Mouse (Mus musculus): Measurements from ENCODE around the gene Pde2a. TPM values are rescaled to one million over a fixed set of nuclear protein-coding genes. Genes with fewer than 3 reads are reported as not detected.
A peak's percentile ranks its signal among the peaks of the same experiment; 100 is the strongest.

The Pde2a gene
- total RNA-seq, 2 experiments from 2014 or later = 197 to 215 TPM

DNA sequence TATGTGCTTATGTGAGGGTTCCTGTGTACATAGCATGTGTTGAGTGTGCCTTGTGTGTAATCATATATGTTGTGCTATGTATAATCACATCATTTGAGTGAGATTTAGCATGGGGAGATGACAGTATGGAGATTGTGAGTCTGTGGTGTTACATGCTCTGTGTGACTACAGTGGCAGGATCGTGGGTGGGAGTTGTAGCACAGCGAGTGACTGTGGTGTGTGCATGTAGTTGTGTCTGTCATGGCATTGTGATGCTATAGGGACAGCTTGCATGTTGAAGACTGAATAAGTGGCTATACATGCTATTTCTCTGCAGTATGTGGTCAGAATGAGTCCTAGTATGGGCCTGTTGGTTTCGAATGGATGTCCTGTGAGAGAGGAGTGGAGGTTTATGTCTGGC, 31.2 kb downstream of the Pde2a start:
- no peak for DNase-seq (ENCODE audit: low spot score in 2 of 2)

DNA sequence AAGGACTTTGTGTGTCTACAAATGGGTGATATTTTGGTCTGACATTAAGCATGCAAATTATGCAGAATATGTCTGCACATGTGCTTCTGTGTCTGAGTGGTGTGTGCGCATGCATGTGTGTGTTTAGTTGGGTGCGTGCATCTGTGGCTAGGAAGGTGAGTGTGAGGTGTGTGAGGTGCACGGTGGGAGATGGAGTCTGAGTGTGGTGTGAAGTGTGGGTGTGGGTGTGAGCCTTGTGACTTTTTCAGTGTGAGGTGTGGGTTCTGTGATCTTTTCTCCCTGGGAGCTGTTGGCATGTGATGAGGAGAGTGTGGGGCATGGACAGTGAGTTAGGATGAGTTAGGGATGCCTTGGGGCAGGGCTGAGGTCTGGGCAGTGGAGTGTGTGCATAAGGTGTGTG, 31.8 kb downstream of the Pde2a start:
- no peak for DNase-seq (ENCODE audit: low spot score in 2 of 2)

DNA sequence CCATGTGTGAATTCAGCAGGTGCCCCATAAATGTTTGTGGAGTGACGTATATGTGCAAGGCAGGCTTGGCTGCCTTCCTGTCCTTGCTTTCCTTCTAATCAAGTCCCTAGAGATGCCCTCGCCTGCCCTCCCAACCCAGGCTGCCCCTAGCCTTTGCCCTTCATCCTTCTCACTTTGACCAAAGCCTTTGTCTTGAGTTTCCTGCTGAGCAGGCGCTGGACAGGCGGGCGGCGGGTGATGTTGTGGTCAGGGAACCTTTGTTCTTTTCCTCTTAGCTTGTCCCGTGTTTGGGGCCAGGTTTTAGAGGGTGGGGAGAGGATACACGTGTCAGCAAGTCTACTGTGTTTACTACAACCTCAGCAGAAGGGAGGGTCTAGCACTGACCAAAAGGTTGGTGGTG, 32.2 kb downstream of the Pde2a start:
- DNase-seq (ENCODE audit: low spot score in 2 of 2) = no peak

DNA sequence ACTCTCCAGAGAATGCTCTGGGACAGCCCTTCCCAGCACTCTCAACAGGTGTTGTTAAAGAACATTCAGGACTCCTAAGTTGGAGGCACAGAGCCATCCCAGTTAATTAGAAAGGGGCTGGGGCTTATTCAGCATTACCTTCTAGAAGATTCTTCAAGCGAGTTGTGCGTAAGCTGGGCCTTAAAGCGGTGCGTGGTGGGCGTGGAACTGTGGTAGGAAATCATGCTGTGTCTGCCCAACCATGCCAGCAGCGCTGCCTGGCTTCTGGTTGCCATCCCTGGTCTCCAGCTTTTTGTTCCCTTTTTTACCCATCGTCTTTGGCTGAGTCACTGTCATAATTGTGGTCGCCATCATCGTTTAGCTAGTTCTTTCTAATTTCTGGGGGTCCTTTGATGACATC, 33.0 kb downstream of the Pde2a start:
- no peak for DNase-seq (ENCODE audit: low spot score in 2 of 2)

DNA sequence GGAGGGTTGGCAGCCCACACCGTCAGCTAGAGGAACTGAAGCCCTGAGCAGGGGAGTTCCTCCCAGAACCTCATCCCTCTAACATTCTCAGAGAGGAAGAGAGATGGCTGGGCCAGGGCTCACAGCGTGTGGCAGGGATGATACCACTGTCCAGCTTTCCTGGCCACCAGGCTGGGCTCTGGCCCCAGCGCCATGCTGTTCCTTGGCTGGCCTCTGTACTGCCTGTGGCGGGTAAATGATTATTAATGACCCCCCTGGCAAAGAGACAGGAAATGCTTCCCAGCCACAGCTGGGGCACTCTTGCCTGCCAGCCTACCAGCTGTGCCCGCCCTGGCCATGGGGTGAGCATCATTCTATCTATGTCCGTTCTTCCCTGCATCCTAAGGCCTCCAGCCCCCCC, 33.6 kb downstream of the Pde2a start:
- DNase-seq (ENCODE audit: low spot score in 2 of 2) = peak in 1 of 2 experiments; percentile 23

DNA sequence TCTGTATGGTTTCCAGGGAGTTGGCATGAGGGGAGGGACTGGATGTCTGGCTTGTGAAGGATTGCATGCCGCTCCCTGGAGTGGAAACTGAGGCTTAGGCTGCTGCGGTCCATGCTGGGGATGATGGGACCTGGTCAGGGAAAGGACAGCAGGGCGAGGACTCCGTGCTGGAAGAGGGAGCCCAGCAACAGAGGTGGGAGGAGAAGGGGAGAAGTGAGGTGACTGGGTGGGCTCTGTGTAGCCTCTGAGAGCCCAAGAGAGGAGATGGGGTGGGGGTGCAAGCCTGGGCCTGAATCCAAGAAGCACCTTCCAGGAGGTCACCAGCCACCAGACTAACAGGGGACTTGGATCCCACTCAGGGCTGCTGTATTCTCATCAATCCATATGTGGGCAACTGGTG, 34.8 kb downstream of the Pde2a start:
- DNase-seq (ENCODE audit: low spot score in 2 of 2) = no peak

DNA sequence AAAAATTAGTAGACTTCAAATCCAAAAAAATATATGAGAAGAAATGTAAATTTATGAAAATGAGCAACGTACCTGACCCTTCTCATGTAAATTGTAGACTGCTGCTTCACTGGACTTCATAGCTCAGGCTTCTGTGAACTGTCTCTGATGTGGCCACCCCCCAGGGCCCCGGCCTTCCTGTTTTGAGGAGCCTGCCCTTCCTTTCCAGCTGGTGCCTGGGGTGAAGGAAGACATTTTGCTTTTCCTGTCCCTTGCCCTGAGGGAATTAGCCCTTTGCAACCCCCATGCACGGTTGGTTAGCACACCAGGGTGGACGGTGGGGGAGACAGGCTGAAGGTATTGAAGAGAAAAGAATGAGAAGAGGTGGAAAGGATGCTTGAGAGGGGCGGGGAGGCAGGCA, 35.3 kb downstream of the Pde2a start:
- no peak for DNase-seq (ENCODE audit: low spot score in 2 of 2)

DNA sequence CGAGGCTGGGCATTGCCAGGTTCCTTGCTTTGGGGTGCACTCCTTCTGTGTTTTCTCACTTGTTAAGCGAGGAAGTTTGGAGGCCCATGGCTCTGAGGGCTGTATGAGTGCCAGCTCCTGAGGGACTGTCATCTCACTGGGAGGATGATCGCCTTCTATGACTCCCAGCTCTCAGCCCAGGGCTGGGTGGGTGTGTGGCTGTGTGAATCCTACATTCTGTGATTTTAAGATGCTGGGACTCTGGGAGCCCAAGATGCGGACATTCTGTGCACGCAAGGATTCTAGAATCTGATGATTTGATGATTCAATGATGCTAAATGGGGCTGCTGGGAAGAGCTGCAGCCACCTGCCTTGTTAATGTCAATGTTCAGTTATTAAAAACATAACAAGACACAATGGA, 35.8 kb downstream of the Pde2a start:
- no peak for DNase-seq (ENCODE audit: low spot score in 2 of 2)

DNA sequence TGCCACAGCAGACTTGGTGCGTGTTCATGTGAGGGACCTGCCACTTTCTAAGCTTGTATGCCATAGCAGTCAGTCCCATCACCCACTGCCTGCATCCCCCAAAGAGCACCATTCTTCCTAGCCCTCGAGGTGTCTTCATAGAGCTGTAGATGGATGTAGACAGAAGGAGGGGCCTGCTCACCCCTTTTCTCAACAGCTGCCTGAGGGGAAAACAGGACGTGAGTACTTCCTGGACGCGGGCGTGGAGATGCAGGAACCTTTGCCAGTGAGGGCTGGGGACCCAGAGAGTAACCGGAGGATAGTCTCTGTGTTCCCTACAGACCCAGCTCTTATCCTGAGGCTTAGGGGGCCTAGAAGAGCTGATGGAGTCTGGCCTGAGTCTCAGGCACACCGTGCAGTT, 36.3 kb downstream of the Pde2a start:
- DNase-seq (ENCODE audit: low spot score in 2 of 2) = no peak

DNA sequence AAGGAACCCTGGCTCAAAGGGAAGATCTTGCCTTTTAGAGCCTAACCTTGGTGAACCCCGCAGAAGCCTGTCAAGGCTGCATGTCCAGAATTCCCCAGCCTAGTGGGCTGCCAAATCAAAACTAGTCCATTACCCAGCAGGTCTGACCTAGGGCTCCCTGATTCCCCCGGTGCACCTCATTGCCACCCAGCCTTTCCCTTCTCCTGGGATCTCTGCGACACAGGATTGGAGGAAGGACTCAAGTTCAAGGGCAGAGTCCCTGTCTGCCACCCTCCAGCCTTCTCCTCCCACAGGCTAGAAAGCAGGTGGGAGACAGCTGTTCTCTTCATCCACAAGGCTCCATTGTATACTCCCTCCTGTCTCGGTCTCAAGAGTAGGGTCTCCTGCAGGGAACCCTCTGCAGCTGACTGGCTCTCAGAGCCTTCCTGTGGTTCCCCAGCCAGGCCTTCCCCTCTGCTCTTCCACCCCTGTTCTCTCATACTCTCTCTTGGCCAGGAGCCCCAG, 36.8 kb downstream of the Pde2a start:
- no peak for DNase-seq (ENCODE audit: low spot score in 2 of 2)

DNA sequence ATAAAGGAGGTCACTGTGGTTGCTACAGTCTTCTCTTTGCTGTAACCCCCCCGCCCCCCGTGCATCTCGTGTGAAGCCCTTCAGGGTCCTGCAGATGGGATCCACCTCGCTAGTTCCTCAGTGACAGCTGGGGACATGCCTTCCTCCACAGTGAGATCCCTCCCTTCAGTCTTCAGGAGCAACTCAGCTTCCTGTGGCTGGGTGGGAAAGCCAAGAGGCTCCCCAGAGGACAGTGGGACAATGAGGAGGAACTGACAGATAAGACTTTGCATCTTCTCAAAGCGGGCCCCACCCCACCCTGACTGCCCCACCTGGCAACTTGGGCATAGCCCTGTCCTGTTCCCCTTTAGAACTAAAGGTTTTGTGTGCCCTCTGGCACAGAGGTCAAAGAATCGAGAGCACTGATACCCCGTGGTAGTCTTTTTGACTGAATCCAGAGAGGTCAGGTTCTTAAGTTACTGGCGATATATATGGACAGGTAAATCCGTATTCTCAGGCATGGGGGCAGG, 37.9 kb downstream of the Pde2a start:
- no peak for DNase-seq (ENCODE audit: low spot score in 2 of 2)

DNA sequence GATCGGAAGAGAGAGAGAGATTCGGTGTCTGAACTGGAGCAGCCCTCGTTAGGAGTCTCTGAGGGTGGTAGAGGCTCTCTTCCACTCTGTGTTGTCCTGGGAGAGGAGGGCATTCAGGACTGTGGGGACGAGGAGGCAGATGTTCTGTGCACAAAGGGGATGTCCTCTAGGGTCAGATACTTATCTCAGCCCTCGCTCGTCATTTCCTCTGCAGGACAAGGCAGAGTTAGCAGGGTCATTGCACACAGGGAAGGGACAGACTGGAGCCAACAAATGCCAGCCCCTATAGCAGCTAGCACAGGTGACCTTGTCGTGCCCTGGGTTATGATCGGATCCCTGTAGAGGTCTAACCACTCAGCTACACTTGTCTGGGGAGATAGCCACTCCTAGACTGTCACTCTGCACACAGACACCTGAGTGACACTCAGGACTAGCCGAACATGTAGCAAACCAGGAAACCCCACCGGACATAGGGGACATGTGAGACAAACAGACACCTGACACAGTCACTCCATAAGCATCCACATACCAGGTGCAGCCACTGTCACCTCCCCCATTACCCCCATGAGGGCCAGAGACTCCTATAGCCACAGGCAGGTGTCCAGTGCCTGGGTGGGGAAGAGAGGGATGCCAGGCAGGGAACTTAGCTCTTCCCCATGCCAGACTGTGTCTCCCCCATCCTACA, 38.6 kb downstream of the Pde2a start:
- no peak for DNase-seq (ENCODE audit: low spot score in 2 of 2)

DNA sequence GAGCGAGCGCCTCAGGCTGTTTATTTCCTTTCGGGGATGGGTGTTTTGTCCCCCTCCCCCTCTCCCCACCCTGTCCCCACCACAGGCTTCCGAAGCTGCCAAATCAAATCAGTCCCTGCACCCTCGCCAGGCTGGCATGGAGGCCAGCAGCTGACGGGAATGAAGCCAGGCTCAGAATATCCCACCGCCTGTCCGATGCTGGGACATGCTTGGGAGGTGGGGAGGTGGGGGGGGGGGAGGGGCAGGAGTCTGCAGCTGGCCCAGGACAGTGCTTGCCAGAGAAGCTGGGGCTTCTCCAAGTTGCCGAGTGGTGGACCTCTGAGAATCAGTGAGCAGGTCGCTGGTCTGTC, 39.1 kb downstream of the Pde2a start:
- DNase-seq (ENCODE audit: low spot score in 2 of 2) = peak; percentile 81

DNA sequence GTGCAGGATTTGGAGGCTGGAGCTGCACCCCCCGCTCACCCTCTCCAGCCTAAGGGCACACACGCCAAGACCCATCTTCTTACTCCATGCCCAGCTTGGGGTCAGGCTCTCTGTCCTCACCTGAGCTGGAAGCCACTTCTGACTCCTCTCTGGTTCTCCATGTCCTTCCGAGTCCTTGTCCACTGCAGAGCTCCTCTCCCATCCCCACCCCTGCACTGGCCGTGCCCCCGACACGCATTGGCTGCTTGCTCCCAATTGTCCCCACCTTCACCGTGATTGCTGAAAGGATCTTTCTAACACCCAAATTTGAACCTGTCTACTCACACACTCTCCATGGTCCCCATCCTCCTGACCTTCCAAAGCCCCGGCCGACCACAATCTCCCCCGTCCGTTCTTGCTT, 40.1 kb downstream of the Pde2a start:
- no peak for DNase-seq (ENCODE audit: low spot score in 2 of 2)

DNA sequence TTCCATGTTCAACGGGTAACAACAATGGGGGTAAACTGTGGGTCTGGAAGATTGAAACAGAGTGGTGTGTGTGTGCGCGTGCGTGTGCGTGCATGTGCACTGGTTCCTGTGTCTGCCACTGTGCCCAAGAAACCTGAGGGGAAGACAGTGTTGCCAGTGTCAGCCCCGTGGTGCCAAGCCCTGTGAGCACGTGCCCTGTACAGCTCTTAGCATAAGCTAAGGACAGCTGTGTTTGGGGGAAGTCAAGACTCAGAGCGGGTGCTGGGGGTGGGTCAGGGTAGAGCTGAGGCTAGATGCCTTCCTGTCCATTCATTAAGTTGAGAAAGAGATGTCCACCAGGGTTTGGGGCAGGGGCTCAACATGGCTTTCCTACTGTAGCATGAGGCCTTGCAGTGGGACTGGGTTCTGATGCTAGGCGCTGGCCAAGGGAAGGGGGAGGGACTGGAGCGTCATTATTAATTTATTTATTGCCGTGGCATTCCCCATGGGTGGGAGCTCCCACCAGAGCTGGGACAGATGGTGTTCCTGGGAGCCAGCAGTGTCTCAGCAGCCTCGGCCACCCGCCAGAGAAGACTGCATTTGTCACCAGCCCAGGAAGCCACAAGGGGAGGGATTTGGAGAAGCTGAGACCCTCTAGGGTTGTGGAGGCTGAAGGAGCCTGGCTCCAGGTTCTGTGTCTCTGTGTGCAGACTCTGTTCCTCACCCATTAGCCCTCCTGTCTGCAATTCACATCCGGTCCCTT, 41.0 kb downstream of the Pde2a start:
- peak; percentile 80 to 83 for DNase-seq (ENCODE audit: low spot score in 2 of 2)

DNA sequence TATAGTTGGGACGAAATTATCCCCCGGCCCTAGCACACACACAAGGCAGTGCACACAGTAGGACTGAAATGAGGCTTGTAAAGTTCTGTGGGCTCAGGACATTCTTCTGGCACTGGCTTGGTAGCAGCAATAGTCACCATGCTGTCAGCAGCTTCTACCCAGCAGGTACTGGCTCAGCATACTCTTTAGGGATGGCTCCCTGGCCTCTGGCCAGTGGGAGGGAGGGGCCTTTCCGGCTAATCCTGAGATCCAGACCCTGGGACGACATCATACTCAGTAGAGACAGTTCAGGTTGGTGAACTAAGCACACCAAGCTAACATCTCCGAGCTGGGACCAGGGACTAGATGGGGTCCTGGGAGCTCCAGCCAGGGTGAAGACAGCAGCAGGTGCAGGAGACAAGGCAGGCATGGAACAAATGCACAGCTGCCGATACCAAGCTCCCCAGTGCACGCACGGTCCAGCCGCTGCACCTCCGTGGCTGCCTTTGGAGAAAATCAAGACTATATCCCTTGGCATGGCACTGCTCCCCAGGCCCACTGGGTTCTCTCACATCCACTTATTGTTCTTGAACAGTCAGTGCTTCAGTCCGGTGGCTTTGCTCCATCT, 42.3 kb downstream of the Pde2a start:
- no peak for DNase-seq (ENCODE audit: low spot score in 2 of 2)

DNA sequence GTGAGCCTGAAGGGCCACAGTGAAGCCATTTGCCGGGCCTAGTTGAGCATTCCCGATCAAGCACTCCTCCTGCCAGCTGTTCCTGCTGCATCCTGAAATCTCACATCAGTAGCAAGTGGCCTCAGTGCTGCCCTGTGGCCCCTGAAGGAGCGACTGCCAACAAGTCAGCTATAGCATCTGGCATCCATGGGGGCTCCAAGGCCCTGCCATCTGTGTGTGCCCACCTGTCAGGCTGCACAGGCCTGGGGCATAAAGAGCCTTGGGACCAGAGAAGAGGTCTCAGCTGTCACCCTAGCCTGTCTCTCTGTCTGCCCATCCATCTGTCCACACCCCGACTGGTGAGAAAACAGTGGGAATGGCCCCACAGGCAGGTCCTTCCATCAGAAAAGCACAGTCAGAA, 43.4 kb downstream of the Pde2a start:
- DNase-seq (ENCODE audit: low spot score in 2 of 2) = no peak

DNA sequence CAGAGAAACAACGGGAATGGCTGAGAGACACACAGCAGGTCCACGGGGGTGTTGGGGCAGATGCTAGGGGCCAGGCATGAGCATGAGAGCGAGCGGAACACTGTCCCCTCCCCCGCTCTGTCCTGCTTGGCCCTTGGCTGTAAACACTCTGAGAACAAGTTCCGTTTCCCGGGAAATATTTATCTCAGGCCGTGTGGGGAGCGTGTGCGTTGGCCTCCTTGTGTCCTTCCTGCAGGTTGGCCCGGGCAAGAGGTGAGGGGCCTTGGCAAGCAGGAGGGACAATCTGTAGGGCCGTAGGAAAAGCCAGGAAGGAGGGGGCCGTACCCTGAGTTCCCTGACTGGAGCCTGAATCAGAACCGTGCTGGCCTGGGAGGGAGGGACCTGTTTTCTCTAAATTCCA, 43.9 kb downstream of the Pde2a start:
- DNase-seq (ENCODE audit: low spot score in 2 of 2) = peak in 1 of 2 experiments; percentile 24

DNA sequence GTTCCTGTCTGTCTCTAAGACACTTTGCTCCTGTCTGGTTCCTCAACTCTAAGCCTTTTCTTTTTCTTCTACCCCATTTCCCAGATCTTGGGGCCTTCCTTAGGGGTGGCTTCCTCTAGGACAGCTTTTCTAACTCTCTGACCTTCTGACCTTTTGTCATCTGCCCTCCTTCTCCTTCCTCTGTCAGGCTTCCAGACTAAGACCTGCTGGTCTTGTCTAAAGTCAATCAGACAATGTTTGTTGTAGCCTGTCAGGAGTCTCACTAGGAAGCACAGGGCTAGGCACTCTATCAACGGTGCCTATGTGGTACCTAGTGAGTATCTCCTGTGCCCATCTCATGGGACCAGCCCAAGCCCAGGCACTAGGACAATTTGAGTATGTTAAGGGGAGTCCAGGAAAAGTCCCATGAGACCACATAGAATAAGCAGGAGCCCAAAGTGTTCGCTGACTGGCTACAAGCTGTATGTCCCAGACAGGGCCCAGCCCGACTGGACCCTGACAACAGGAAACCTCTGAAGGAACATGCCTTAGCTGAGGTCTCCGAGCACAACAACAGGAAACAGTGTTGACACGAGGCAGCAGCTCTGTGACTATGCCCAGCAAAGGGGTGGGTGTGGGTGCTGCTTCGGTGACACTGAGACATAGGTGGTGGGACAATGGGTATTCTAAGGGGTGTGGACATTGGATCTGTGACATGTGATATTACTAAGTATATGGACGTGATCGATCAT, 44.5 kb downstream of the Pde2a start:
- DNase-seq (ENCODE audit: low spot score in 2 of 2) = no peak

DNA sequence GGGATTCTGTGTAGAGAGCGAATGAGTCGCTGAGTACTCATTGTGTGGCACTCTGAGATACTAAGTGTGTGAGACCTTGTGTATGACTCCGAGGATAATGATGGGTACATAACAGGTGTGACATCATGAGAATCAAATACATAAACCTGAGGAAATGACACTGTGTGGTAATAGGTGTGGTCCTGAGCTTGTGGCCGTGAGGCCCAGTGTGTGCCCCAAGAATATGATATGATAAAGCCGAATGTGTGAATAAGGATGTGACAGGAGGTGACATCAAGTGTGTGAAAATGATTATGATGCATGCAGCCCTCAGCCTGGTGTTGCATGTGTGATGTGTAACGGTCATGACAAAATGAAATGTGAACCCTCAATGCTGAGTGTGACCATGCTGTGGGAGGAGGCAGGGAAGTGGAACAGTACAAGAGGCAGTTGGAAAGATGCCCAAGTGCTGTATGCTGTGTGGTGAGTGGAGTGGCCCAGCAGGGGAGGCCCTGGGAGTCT, 45.1 kb downstream of the Pde2a start:
- no peak for DNase-seq (ENCODE audit: low spot score in 2 of 2)

DNA sequence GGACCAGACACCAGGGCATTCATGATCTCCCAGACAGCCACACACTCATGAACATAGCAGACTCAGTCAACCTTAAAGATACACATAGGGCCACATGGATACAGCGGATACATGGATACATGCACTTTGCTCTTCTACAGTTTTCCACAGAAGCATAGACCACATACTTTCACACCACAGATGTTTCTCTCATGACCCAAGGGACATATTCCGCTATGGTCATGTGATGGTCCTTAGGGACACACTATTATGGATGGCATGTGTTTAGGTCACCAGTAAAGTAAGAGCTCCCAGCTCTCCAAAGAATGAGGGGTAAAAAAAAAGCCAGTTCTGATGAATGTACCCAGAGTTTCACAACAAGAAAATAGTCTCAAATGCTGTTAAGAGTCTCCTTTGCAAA, 49.9 kb downstream of the Pde2a start:
- no peak for DNase-seq (ENCODE audit: low spot score in 2 of 2)

Measured in layer of hippocampus, postnatal 10 days (tissue).